ENCODE assay signal across 8 mouse cellular contexts in the genomic region with DNA sequence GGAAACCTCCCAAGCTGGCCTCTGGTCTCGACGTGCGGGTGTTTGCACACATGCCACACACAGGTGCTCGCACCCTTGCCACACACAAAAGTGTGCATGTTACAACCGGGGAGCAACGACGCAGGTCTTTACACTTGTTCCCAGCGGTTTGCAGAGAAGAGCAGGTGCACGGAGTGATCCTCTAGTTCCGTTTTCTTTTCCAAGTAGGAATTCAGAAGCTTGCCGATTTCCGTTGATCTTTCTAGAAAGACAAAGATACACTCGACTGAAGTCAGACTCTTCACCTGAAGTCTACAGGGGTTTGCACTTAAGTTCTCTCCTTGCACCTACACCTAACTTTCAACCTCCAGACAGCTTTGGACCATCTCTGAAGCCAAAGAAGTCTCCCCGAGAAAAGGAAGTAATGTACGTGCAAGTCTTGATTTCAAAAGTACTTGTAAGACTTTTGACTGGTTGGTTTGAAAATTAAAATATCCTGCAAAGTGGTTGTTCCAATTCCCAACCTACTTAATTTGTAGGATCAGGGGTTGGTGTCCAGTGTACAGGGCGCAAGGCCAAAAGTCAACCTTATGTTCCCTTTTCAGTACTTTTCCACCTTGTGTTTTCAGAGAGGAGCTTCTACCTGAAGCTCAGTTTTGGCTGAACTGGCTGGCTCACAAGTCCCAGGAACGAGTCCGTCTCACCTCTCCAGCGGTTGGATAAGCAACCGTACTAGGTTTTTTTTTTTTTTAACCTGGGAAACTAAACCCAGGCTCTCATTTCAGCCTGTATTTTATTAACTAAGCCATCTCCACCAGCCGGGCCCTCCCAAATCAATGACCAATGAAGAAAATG. TPM values are rescaled to one million over a fixed set of nuclear protein-coding genes. Genes with fewer than 3 reads are reported as not detected.
A peak's percentile ranks its signal among the peaks of the same experiment; 100 is the strongest.
DNase-seq lines count a peak whose midpoint lies in the region; ATAC-seq and TF ChIP-seq lines count a peak whose summit lies in the region.

No protein-coding gene starts in this region.

- no peak for ATAC-seq in limb, embryonic 15.5 days (ENCODE audit: insufficient number of reproducible peaks, low FRiP score, low TSS enrichment, low read depth)

- H3K4me2 ChIP-seq in limb, embryonic 15.5 days = peak overlapping the region; percentile 67

- 73% methylated on average over 21 of the region's 21 CpGs for WGBS in limb, embryonic 15.5 days

- H3K9me3 ChIP-seq in limb, embryonic 15.5 days = no peaks in the 10 kb centered on the region

- H3K27me3 ChIP-seq in testis, adult 2 months (ENCODE audit: control insufficient read depth, insufficient read depth, low read length) = no peaks in the 10 kb centered on the region
- no peaks in the 10 kb centered on the region for H3K27me3 ChIP-seq in limb, embryonic 15.5 days

- no peak for TF ChIP-seq POLR2A in testis, adult 2 months (IDR thresholded peaks at IDR 0.05; ENCODE audit: control insufficient read depth, low read depth, low read length)

- peak overlapping the region; percentile 65 for H3K9ac ChIP-seq in limb, embryonic 15.5 days

- peak overlapping the region; percentile 92 for H3K27ac ChIP-seq in testis, adult 2 months (ENCODE audit: control insufficient read depth, insufficient read depth, low read depth, low read length)
- H3K27ac ChIP-seq in limb, embryonic 15.5 days = peak overlapping the region; percentile 93

- DNase-seq in cerebellum, adult 8-10 months = peak; percentile 33
- DNase-seq in cerebellum, adult 11 months = no peak
- no peak for DNase-seq in testis, postnatal 10 days (ENCODE audit: low spot score)
- no peak for DNase-seq in adrenal gland, adult 2 months
- no peak for DNase-seq in urinary bladder, adult 2 months (ENCODE audit: low spot score)
- no peak for DNase-seq in left cerebral cortex, postnatal 25 days (ENCODE audit: low spot score in 2 of 2)

- intact Hi-C loops in left cerebral cortex, postnatal 25 days (cut with DNase I) = no loop called here

- H3K4me1 ChIP-seq in testis, adult 2 months (ENCODE audit: control insufficient read depth, insufficient read depth, low read length) = peaks cover 12% of the 10 kb centered on the region
- H3K4me1 ChIP-seq in limb, embryonic 15.5 days = peaks cover 36% of the 10 kb centered on the region

- H3K36me3 ChIP-seq in testis, adult 2 months (ENCODE audit: control insufficient read depth, insufficient read depth, low read length) = peaks cover 2% of the 10 kb centered on the region; the same call in 1 of the 2 replicates
- H3K36me3 ChIP-seq in limb, embryonic 15.5 days = peaks cover 31% of the 10 kb centered on the region

- TF ChIP-seq CTCF in testis, adult 2 months (IDR thresholded peaks at IDR 0.05; ENCODE audit: control insufficient read depth, insufficient read depth, insufficient replicate concordance, low read depth, low read length) = no peak

- peak overlapping the region; percentile 99 for H3K4me3 ChIP-seq in testis, adult 2 months (ENCODE audit: control insufficient read depth, low read depth, low read length)
- peak overlapping the region; percentile 79 for H3K4me3 ChIP-seq in limb, embryonic 15.5 days

RNA-seq across cellular contexts. Expression of a gene that starts 0.8 kb away (rescaled TPM):
- 80.9 and 81.9 TPM in 2 replicates for polyA plus RNA-seq in testis, adult 2 months (2012; rRNA removed)
- polyA plus RNA-seq in limb, embryonic 15.5 days (2015; fragmentation: Nextera tagmentation; extraction: Ambion mirVana) = 200 and 206 TPM in 2 replicates
- 10 to 100 TPM; 50.6 to 66.3 TPM for total RNA-seq in adrenal gland, adult 2 months (2021)
- 43.2 and 44.5 TPM in 2 replicates for polyA plus RNA-seq in adrenal gland, adult 2 months (2012; rRNA removed)
- polyA plus RNA-seq in urinary bladder, adult 2 months (2012; rRNA removed) = 79.3 and 111 TPM in 2 replicates
- total RNA-seq in left cerebral cortex, postnatal 25 days (2021) = 10 to 100 TPM; 47.7 to 53.3 TPM

RNA-seq across cellular contexts. Expression of a gene that starts 2.9 kb away (rescaled TPM):
- 7.9 and 9.0 TPM in 2 replicates for polyA plus RNA-seq in testis, adult 2 months (2012; rRNA removed)
- 12.7 and 13.4 TPM in 2 replicates for polyA plus RNA-seq in limb, embryonic 15.5 days (2015; fragmentation: Nextera tagmentation; extraction: Ambion mirVana)
- total RNA-seq in adrenal gland, adult 2 months (2021) = 10 to 100 TPM; 14.8 to 19.1 TPM
- polyA plus RNA-seq in adrenal gland, adult 2 months (2012; rRNA removed) = 4.3 and 4.6 TPM in 2 replicates
- 12.4 and 14.2 TPM in 2 replicates for polyA plus RNA-seq in urinary bladder, adult 2 months (2012; rRNA removed)
- 10 to 100 TPM; 10.6 to 12.1 TPM for total RNA-seq in left cerebral cortex, postnatal 25 days (2021)

RNA-seq across cellular contexts. Expression of a gene that starts 23.8 kb away (rescaled TPM):
- polyA plus RNA-seq in testis, adult 2 months (2012; rRNA removed) = 13.4 and 13.5 TPM in 2 replicates
- 15.8 and 16.9 TPM in 2 replicates for polyA plus RNA-seq in limb, embryonic 15.5 days (2015; fragmentation: Nextera tagmentation; extraction: Ambion mirVana)
- total RNA-seq in adrenal gland, adult 2 months (2021) = 10 to 100 TPM; 45.2 to 57.5 TPM
- polyA plus RNA-seq in adrenal gland, adult 2 months (2012; rRNA removed) = 28.8 and 29.6 TPM in 2 replicates
- 20.8 and 23.3 TPM in 2 replicates for polyA plus RNA-seq in urinary bladder, adult 2 months (2012; rRNA removed)
- 10 to 100 TPM; 13.3 to 15.8 TPM for total RNA-seq in left cerebral cortex, postnatal 25 days (2021)

RNA-seq across cellular contexts. Expression of a gene that starts 46.2 kb away (rescaled TPM):
- 261 and 291 TPM in 2 replicates for polyA plus RNA-seq in testis, adult 2 months (2012; rRNA removed)
- 51.4 and 55.1 TPM in 2 replicates for polyA plus RNA-seq in limb, embryonic 15.5 days (2015; fragmentation: Nextera tagmentation; extraction: Ambion mirVana)
- total RNA-seq in adrenal gland, adult 2 months (2021) = 10 to 100 TPM; 49.2 to 52.0 TPM
- 44.0 and 45.1 TPM in 2 replicates for polyA plus RNA-seq in adrenal gland, adult 2 months (2012; rRNA removed)
- polyA plus RNA-seq in urinary bladder, adult 2 months (2012; rRNA removed) = 39.9 and 43.8 TPM in 2 replicates
- 10 to 100 TPM; 39.6 TPM for total RNA-seq in left cerebral cortex, postnatal 25 days (2021)

RNA-seq across cellular contexts. Expression of a gene that starts 49.6 kb away (rescaled TPM):
- polyA plus RNA-seq in testis, adult 2 months (2012; rRNA removed) = 36.5 and 38.3 TPM in 2 replicates
- polyA plus RNA-seq in limb, embryonic 15.5 days (2015; fragmentation: Nextera tagmentation; extraction: Ambion mirVana) = 74.5 and 74.9 TPM in 2 replicates
- total RNA-seq in adrenal gland, adult 2 months (2021) = 10 to 100 TPM; 73.5 to 87.9 TPM
- 43.7 and 50.8 TPM in 2 replicates for polyA plus RNA-seq in adrenal gland, adult 2 months (2012; rRNA removed)
- 49.8 and 52.4 TPM in 2 replicates for polyA plus RNA-seq in urinary bladder, adult 2 months (2012; rRNA removed)
- 10 to 100 TPM; 73.6 to 79.9 TPM for total RNA-seq in left cerebral cortex, postnatal 25 days (2021)
